Mouse (Mus musculus) hindlimb bud, embryonic 11.5 days (tissue): Measurements from ENCODE around the gene Ube2q2.
A peak's percentile ranks its signal among the peaks of the same experiment; 100 is the strongest.
"Not testable (repeated sequence)": the region's sequence is repeated elsewhere in the genome, so short reads cannot be mapped to it uniquely, and the experiment has no call there.

Experiments
- DNase-seq: peaks from one replicate; pipeline ENCODE4 v3.0.0-alpha.2; 2012; ENCODE audit warnings: low read depth, low spot score; ENCODE audit errors: extremely low spot score

Gene Ube2q2

GRCm38 (mm10) chr9:55148854-55149498 is at the start of gene Ube2q2:
TSS of gene Ube2q2 (plus strand) at chr9:55148854.
- DNase-seq: no peak

GRCm38 (mm10) chr9:55101117-55101516 is 47.5 kb upstream of the Ube2q2 start:
- no peak for DNase-seq

- no peak for DNase-seq
Measured at GRCm38 (mm10) chr9:55102186-55102835, 46.3 kb upstream of the Ube2q2 start.

- DNase-seq: no peak
Measured at GRCm38 (mm10) chr9:55102931-55103630, 45.6 kb upstream of the Ube2q2 start.

- DNase-seq: peak; percentile 75
Measured at GRCm38 (mm10) chr9:55110059-55110834, 38.4 kb upstream of the Ube2q2 start.

GRCm38 (mm10) chr9:55110835-55111217 is 37.8 kb upstream of the Ube2q2 start:
- not testable (repeated sequence) for DNase-seq

- no peak for DNase-seq
Measured at GRCm38 (mm10) chr9:55114752-55115151, 33.9 kb upstream of the Ube2q2 start.

GRCm38 (mm10) chr9:55117293-55118055 is 31.2 kb upstream of the Ube2q2 start:
- DNase-seq: no peak

- no peak for DNase-seq
Measured at GRCm38 (mm10) chr9:55122586-55122985, 26.1 kb upstream of the Ube2q2 start.

GRCm38 (mm10) chr9:55125735-55126134 is 22.9 kb upstream of the Ube2q2 start:
- DNase-seq: no peak

GRCm38 (mm10) chr9:55126295-55126694 is 22.4 kb upstream of the Ube2q2 start:
- no peak for DNase-seq

GRCm38 (mm10) chr9:55131851-55132250 is 16.8 kb upstream of the Ube2q2 start:
- DNase-seq: no peak

GRCm38 (mm10) chr9:55136576-55136975 is 12.1 kb upstream of the Ube2q2 start:
- no peak for DNase-seq

- DNase-seq: no peak
Measured at GRCm38 (mm10) chr9:55137112-55137511, 11.5 kb upstream of the Ube2q2 start.

GRCm38 (mm10) chr9:55139958-55140357 is 8.7 kb upstream of the Ube2q2 start:
- no peak for DNase-seq

- DNase-seq: no peak
Measured at GRCm38 (mm10) chr9:55149499-55150278, 1.0 kb downstream of the Ube2q2 start.

GRCm38 (mm10) chr9:55150279-55150726 is 1.6 kb downstream of the Ube2q2 start:
- no peak for DNase-seq

- no peak for DNase-seq
Measured at GRCm38 (mm10) chr9:55151096-55151495, 2.4 kb downstream of the Ube2q2 start.

- DNase-seq: no peak
Measured at GRCm38 (mm10) chr9:55152935-55153334, 4.3 kb downstream of the Ube2q2 start.
